Mouse (Mus musculus) heart, adult 2 months (tissue): Measurements from ENCODE around the gene Fance. TPM values are rescaled to one million over a fixed set of nuclear protein-coding genes. Genes with fewer than 3 reads are reported as not detected.
A peak's percentile ranks its signal among the peaks of the same experiment; 100 is the strongest.

ENCODE experiments used
- DNase-seq, 2 experiments: peaks; one replicate each; pipeline ENCODE4 v3.0.0; 2021
- H3K27ac ChIP-seq: fragments of 200-600 bp; 2 replicates; pipeline ENCODE4 v1.8.1; 2022
- H3K27me3 ChIP-seq: fragments of 200-500 bp; 2 replicates; pipeline ENCODE4 v1.6.1; 2012; ENCODE audit warnings: mild to moderate bottlenecking, low read length, inconsistent platforms, mixed read lengths; ENCODE audit not compliant: control insufficient read depth, insufficient read depth
- H3K36me3 ChIP-seq: fragments of 200-500 bp; 2 replicates; pipeline ENCODE4 v1.6.1; 2012; ENCODE audit warnings: low read length, inconsistent platforms; ENCODE audit not compliant: control insufficient read depth, insufficient read depth
- H3K4me1 ChIP-seq: fragments of 200-500 bp; 2 replicates; pipeline ENCODE4 v1.6.1; 2011; ENCODE audit warnings: low read length; ENCODE audit not compliant: control insufficient read depth, insufficient read depth
- H3K4me3 ChIP-seq: fragments of 200-600 bp; 2 replicates; pipeline ENCODE4 v1.8.1; 2022
- H3K79me2 ChIP-seq: fragments of 200-500 bp; replicated peaks from 2 replicates; pipeline ENCODE4 v1.6.1; 2012; ENCODE audit warnings: mild to moderate bottlenecking, inconsistent platforms, low read length, moderate library complexity, mixed read lengths; ENCODE audit not compliant: control insufficient read depth, insufficient read depth
- H3K9ac ChIP-seq: fragments of 200-500 bp; 2 replicates; pipeline ENCODE4 v1.6.1; 2012; ENCODE audit warnings: low read depth, mild to moderate bottlenecking, control low read depth, inconsistent platforms, low read length, mixed read lengths
- CTCF ChIP-seq: fragments of 200-600 bp; IDR thresholded peaks from 2 replicates; pipeline ENCODE4 v1.8.1; 2022; ENCODE audit warnings: antibody characterized with exemption, mild to moderate bottlenecking, moderate library complexity
- EP300 ChIP-seq: fragments of 200-500 bp; IDR thresholded peaks from 2 replicates; pipeline ENCODE4 v1.6.1; 2011; ENCODE audit warnings: low read depth, low read length, control low read depth; ENCODE audit not compliant: insufficient read depth
- POLR2A ChIP-seq: fragments of 200-500 bp; IDR thresholded peaks from 2 replicates; pipeline ENCODE4 v1.6.1; 2011; ENCODE audit warnings: mild to moderate bottlenecking, low read depth, low read length, control low read depth; ENCODE audit not compliant: insufficient read depth
- WGBS: fragments of 180-500 bp; shearing (Covaris S2); methylation state at CpG from one replicate; pipeline ENCODE4 v1.1.7; 2018; 5-methylcytosine and 5-hydroxymethylcytosine counted together
- intact Hi-C: fragments of 180-260 bp; cut with DNase I; formaldehyde crosslinking; loops from one replicate; pipeline ENCODE4 v1.15.1; 2025
- polyA plus RNA-seq: library from polyadenylated mRNA; depleted of rRNA; stranded (reverse); fragments of >200 nt; gene quantifications from 2 replicates; pipeline ENCODE4 v1.2.3, GENCODE M21; 2012
- total RNA-seq, 2 experiments: library from RNA; stranded (reverse); gene quantifications; 2 replicates each; pipeline ENCODE4 v1.2.3; 2021

The Fance gene
- total and polyA plus RNA-seq, 3 experiments, result 11.2 to 12.0 (median 11.8) TPM

GRCm38 (mm10) chr17:28315611-28316160 lies 2.4 kb downstream of the Fance start:
- no peaks in the 10 kb centered on the region for H3K79me2 ChIP-seq
- H3K4me3 ChIP-seq, result no peak overlapping the region
- no peak for DNase-seq
- no peak overlapping the region for H3K27ac ChIP-seq
- 78% methylated on average over 20 of the region's 20 CpGs for WGBS
- TF ChIP-seq POLR2A, result no peak
- TF ChIP-seq EP300, result no peak
- no peak for TF ChIP-seq CTCF
- H3K9ac ChIP-seq, result no peak overlapping the region
- H3K36me3 ChIP-seq, result no peaks in the 10 kb centered on the region
- H3K27me3 ChIP-seq, result no peaks in the 10 kb centered on the region
- intact Hi-C loops, result no loop called here
- peaks cover 2% of the 10 kb centered on the region; the same call in 1 of the 2 replicates for H3K4me1 ChIP-seq

GRCm38 (mm10) chr17:28316476-28316875 lies 3.2 kb downstream of the Fance start:
- Histone ChIP-seq H3K4me1 (peaks cover 2% of the 10 kb centered on the region; the same call in 1 of the 2 replicates), H3K79me2 (no peaks in the 10 kb centered on the region), H3K36me3 (no peaks in the 10 kb centered on the region), H3K9ac (no peak overlapping the region), H3K4me3 (no peak overlapping the region), H3K27ac (no peak overlapping the region), H3K27me3 (no peaks in the 10 kb centered on the region)
- no peak for DNase-seq
- intact Hi-C loops, result no loop called here
- 93% methylated on average over 9 of the region's 9 CpGs for WGBS
- TF ChIP-seq EP300 (no peak), CTCF (peak; percentile 14; the same call in 1 of the 2 replicates), POLR2A (no peak)

- TF ChIP-seq POLR2A (no peak), EP300 (no peak), CTCF (no peak)
- no peak overlapping the region for H3K27ac ChIP-seq
- peaks cover 2% of the 10 kb centered on the region; the same call in 1 of the 2 replicates for H3K4me1 ChIP-seq
- intact Hi-C loops, result no loop called here
- no peaks in the 10 kb centered on the region for H3K79me2 ChIP-seq
- no peak overlapping the region for H3K4me3 ChIP-seq
- DNase-seq, result no peak
- WGBS, result 83% methylated on average over 8 of the region's 8 CpGs
- no peaks in the 10 kb centered on the region for H3K36me3 ChIP-seq
- H3K9ac ChIP-seq, result no peak overlapping the region
- H3K27me3 ChIP-seq, result no peaks in the 10 kb centered on the region
These were observed 3.8 kb downstream of the Fance start for GRCm38 (mm10) chr17:28317091-28317490.

GRCm38 (mm10) chr17:28317725-28318124 lies 4.4 kb downstream of the Fance start:
- H3K9ac ChIP-seq, result no peak overlapping the region
- intact Hi-C loops, result no loop called here
- no peak overlapping the region for H3K4me3 ChIP-seq
- no peak for TF ChIP-seq POLR2A
- TF ChIP-seq CTCF, result no peak
- no peak for TF ChIP-seq EP300
- DNase-seq, result no peak
- no peaks in the 10 kb centered on the region for H3K27me3 ChIP-seq
- WGBS, result 87% methylated on average over 9 of the region's 9 CpGs
- peaks cover 2% of the 10 kb centered on the region; the same call in 1 of the 2 replicates for H3K4me1 ChIP-seq
- no peaks in the 10 kb centered on the region for H3K79me2 ChIP-seq
- no peaks in the 10 kb centered on the region for H3K36me3 ChIP-seq
- H3K27ac ChIP-seq, result no peak overlapping the region

- Histone ChIP-seq H3K79me2 (no peaks in the 10 kb centered on the region), H3K4me3 (no peak overlapping the region), H3K27ac (no peak overlapping the region), H3K36me3 (no peaks in the 10 kb centered on the region), H3K4me1 (no peaks in the 10 kb centered on the region), H3K27me3 (no peaks in the 10 kb centered on the region), H3K9ac (no peak overlapping the region)
- intact Hi-C loops, result no loop called here
- 93% methylated on average over 4 of the region's 4 CpGs for WGBS
- no peak for TF ChIP-seq POLR2A
- TF ChIP-seq EP300, result no peak
- no peak for TF ChIP-seq CTCF
- no peak for DNase-seq
These were observed 8.4 kb downstream of the Fance start for GRCm38 (mm10) chr17:28321700-28322099.

- Histone ChIP-seq H3K27ac (no peak overlapping the region), H3K79me2 (no peaks in the 10 kb centered on the region), H3K9ac (no peak overlapping the region), H3K36me3 (no peaks in the 10 kb centered on the region), H3K4me1 (peaks cover 2% of the 10 kb centered on the region), H3K27me3 (no peaks in the 10 kb centered on the region), H3K4me3 (no peak overlapping the region)
- no peak for DNase-seq
- TF ChIP-seq EP300 (no peak), CTCF (no peak), POLR2A (no peak)
- intact Hi-C loops, result no loop called here
- 88% methylated on average over 8 of the region's 8 CpGs for WGBS
These were observed 10.5 kb downstream of the Fance start for GRCm38 (mm10) chr17:28323786-28324185.
